Mouse (Mus musculus): ENCODE results near the gene Zfp366. TPM values are rescaled to one million over a fixed set of nuclear protein-coding genes. Genes with fewer than 3 reads are reported as not detected.

Zfp366 gene
- polyA plus RNA-seq, 3 experiments from 2014 or later, result 0.20 TPM; not detected in 2

Other genes with a start within 250 kb of the Zfp366 start
- not detected for gene 1700024P04Rik, start 200.3 kb upstream of the Zfp366 start, polyA plus RNA-seq (2017; shearing (Covaris generic))
- 10 to 100 TPM; 52.3 to 62.0 (median 56.7) TPM for gene Ptcd2, start 159.9 kb downstream of the Zfp366 start, polyA plus RNA-seq (2017; shearing (Covaris generic))
- gene Mrps27, start 160.0 kb downstream of the Zfp366 start, polyA plus RNA-seq (2017; shearing (Covaris generic)), result 10 to 100 TPM; 18.6 to 40.0 (median 25.5) TPM